Mouse (Mus musculus): ENCODE measurements around the gene Gm10354. TPM values are rescaled to one million over a fixed set of nuclear protein-coding genes. Genes with fewer than 3 reads are reported as not detected.
"Not testable (repeated sequence)": the region's sequence is repeated elsewhere in the genome, so short reads cannot be mapped to it uniquely, and the experiment has no call there.

The Gm10354 gene
- polyA plus RNA-seq, 1 experiment from 2014 or later = not detected

DNA sequence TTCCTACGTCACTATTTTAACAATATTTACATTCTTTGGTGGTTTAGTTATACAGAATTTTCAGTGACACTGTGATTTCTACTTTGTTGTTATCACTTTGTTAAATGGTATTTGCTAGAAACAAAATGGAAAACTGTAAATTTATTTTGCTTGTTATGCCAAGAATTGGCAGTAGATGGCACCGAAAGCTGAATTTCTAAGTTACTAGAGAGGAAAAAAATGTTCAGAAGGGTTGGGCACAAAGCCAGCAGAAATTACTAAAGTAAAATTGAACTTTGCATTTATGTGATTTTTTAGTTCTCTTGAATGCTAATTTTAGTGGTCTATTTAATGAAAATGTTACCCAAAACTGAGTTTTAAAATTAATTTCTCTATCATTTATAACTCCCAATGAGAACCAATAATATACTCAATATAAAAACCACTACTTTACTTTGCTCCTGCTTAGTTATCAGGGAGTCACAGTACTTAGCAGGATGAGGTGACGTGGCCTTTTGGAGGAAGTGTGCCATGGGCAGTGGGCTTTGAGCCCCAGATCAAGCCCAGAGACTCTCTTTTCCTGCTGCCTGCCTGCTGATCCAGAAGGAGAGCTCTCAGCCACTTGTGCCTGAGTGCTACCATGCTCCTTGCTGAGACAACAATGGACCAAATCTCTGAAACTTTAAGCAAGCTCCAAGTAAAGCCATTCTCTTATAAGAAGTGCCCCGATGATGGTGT, 31.1 kb downstream of the Gm10354 start:
- not testable (repeated sequence) for H3K4me3 ChIP-seq; H3K9ac ChIP-seq; H3K27ac ChIP-seq; H3K4me2 ChIP-seq; H3K4me1 ChIP-seq; H3K27me3 ChIP-seq; ATAC-seq; H3K36me3 ChIP-seq (ENCODE audit: poor library complexity, severe bottlenecking)
- H3K9me3 ChIP-seq (replicated peaks) = peaks cover 12% of the 10 kb centered on the region
- 61% methylated on average over 4 of the region's 4 CpGs for WGBS

- not testable (repeated sequence) for H3K27ac ChIP-seq, H3K9ac ChIP-seq, ATAC-seq
Measured at GRCm38 (mm10) chr5:14945524-14945923, 33.2 kb downstream of the Gm10354 start.

GRCm38 (mm10) chr5:14941043-14941442, 37.7 kb downstream of the Gm10354 start:
- H3K27me3 ChIP-seq; H3K4me2 ChIP-seq; H3K27ac ChIP-seq; H3K4me3 ChIP-seq; H3K4me1 ChIP-seq; H3K9ac ChIP-seq; H3K36me3 ChIP-seq (ENCODE audit: poor library complexity, severe bottlenecking); ATAC-seq: not testable (repeated sequence)
- WGBS = 81% methylated on average over 1 of the region's 1 CpGs
- peaks cover 12% of the 10 kb centered on the region for H3K9me3 ChIP-seq (replicated peaks)

More at GRCm38 (mm10) chr5:14945524-14945923, 33.2 kb downstream of the Gm10354 start:
- H3K9me3 ChIP-seq (replicated peaks); H3K4me2 ChIP-seq; H3K27me3 ChIP-seq; H3K36me3 ChIP-seq (ENCODE audit: poor library complexity, severe bottlenecking); H3K4me3 ChIP-seq; H3K4me1 ChIP-seq: not testable (repeated sequence)
- 66% methylated on average over 4 of the region's 4 CpGs for WGBS

DNA sequence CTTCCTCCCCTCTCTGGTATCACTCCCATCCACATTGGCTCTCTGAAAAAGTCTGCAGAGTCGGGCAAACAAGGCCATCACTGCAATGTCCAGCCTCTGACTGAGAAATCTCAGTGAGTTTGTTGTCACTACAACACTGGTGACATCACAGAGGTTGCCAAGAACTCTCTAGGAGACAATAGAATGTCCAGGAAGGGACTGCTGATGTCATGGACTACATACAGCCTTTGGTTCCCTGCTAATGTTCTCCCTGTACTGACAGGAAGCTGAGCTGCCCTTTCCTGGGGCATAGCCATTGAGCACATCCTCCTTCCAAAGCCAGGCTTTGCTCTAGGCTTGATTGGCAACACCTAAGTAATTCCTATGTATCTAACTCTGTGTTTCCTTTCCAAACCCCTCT, 40.4 kb downstream of the Gm10354 start, which contains the start of gene Speer4e:
Gene Speer4e, minus strand, starts transcription at position 101 of the 400 bp plus-strand sequence.
- ATAC-seq; H3K36me3 ChIP-seq (ENCODE audit: poor library complexity, severe bottlenecking); H3K27me3 ChIP-seq; H3K4me2 ChIP-seq; H3K27ac ChIP-seq; H3K9ac ChIP-seq; H3K4me3 ChIP-seq; H3K4me1 ChIP-seq: not testable (repeated sequence)
- 44% methylated on average over 1 of the region's 1 CpGs for WGBS
- peaks cover 12% of the 10 kb centered on the region; the same call in 1 of the 2 replicates for H3K9me3 ChIP-seq (replicated peaks)

- not testable (repeated sequence) for H3K4me1 ChIP-seq; H3K4me3 ChIP-seq; H3K9me3 ChIP-seq (replicated peaks); H3K27me3 ChIP-seq; H3K4me2 ChIP-seq; ATAC-seq; H3K36me3 ChIP-seq (ENCODE audit: poor library complexity, severe bottlenecking); H3K27ac ChIP-seq; H3K9ac ChIP-seq
- WGBS = 77% methylated on average over 5 of the region's 6 CpGs
Measured at GRCm38 (mm10) chr5:14933721-14934120, 45.0 kb downstream of the Gm10354 start.

GRCm38 (mm10) chr5:14927047-14927446, 51.7 kb downstream of the Gm10354 start:
- H3K4me2 ChIP-seq; H3K36me3 ChIP-seq (ENCODE audit: poor library complexity, severe bottlenecking); H3K4me3 ChIP-seq; H3K9ac ChIP-seq; ATAC-seq; H3K27me3 ChIP-seq; H3K27ac ChIP-seq; H3K4me1 ChIP-seq; H3K9me3 ChIP-seq (replicated peaks): not testable (repeated sequence)
- WGBS = 30% methylated on average over 4 of the region's 4 CpGs

Other genes starting within 250 kb of the Gm10354 start
- not detected in 2 replicates for gene Gm9758, start 64.0 kb downstream of the Gm10354 start, polyA plus RNA-seq (2015; fragmentation: Nextera tagmentation; extraction: Ambion mirVana)
- not detected in 2 replicates for gene Speer4e, start 40.5 kb downstream of the Gm10354 start, polyA plus RNA-seq (2015; fragmentation: Nextera tagmentation; extraction: Ambion mirVana)
- gene Gm17019, start 54.1 kb upstream of the Gm10354 start, polyA plus RNA-seq (2015; fragmentation: Nextera tagmentation; extraction: Ambion mirVana) = not detected in 2 replicates